Mouse (Mus musculus) kidney, postnatal 10 days (tissue): ENCODE data around the gene Lpxn.

Source experiments
- DNase-seq: peaks from one replicate; pipeline ENCODE4 v3.0.0; 2021; ENCODE audit warnings: mixed read lengths

The Lpxn gene

GRCm38 (mm10) chr19:12805730-12806129 lies 9.7 kb downstream of the Lpxn start:
- no peak for DNase-seq

DNA sequence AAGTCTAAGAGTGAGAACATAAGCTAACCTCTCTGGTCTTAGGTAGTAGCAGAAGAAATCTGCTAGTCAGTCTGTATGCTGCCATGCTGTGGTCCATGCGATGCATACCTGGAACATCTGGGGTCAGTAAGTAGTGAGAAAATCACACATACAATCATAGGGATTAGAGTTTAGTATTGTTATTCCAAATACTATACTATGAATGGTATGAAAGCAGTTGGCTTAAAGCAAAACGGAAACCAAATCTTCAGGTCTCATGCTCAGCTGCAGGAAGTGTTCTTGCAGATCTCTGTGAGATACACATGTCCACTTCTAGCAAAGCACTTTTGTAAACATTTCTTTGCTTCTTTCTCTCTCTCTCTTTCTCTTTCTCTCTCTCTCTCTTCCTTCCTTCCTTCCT lies 10.2 kb downstream of the Lpxn start:
- DNase-seq: no peak

GRCm38 (mm10) chr19:12812644-12813364 lies 16.8 kb downstream of the Lpxn start:
- DNase-seq: no peak

DNA sequence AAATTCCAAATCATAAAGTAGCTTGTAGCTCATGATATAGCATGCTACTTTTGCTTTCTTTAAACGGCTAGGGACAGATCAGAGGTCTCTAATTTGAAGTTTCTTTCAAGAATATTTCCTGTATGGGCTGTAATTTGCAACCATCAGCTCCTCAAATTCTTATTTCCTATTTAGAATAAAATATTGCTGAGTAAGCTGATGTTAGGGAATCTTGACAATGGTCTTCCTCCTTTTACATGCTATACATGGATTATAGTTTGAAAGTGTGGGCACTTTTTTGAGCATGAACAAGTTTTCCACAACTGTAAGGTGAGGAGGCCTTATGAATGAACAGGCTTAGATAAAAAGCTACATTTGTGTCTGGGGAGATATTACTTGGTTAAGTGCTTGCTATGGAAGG lies 17.9 kb downstream of the Lpxn start:
- no peak for DNase-seq

DNA sequence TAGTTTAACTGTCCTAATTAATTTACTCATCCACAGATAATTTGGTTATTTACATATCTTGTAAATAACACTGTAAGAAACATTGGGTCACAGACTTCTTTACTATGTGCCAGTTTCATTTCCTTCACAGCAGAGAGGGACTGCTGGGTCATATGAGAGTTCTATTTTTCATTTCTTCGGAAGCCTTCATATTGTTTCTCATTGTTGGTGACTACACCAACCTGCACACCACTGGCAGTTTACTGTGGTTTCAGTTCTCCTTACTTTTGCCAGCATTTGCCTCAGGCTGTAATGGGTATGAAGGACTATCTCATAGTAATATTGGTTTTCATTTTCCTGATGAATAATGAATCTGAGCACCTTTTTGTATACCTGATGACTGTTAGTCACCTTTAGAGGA lies 22.5 kb downstream of the Lpxn start:
- DNase-seq: no peak

- peak; percentile 43 for DNase-seq
These were observed 24.4 kb downstream of the Lpxn start for GRCm38 (mm10) chr19:12820383-12820782.

DNA sequence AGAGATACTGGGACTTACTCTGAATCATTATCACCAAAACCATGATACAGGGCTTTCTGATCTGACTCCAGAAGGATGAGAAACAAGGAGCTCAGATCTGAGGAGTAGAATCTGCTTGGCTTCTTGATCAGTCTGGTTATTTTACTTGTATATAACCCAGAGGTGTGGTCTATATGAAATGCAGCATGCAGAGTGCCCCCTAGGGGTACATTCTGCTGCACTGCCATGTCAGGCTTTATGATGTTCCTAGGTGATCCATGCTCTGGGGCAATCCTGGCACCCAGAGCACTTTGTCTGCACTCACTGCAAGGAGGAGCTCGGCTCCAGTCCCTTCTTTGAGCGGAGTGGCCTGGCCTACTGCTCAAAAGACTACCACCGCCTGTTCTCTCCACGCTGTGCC lies 28.6 kb downstream of the Lpxn start:
- peak; percentile 13 for DNase-seq

- no peak for DNase-seq
These were observed 34.9 kb downstream of the Lpxn start for GRCm38 (mm10) chr19:12830823-12831430.

- no peak for DNase-seq
These were observed 35.6 kb downstream of the Lpxn start for GRCm38 (mm10) chr19:12831559-12831958.

GRCm38 (mm10) chr19:12833625-12834024 lies 37.6 kb downstream of the Lpxn start:
- no peak for DNase-seq

DNA sequence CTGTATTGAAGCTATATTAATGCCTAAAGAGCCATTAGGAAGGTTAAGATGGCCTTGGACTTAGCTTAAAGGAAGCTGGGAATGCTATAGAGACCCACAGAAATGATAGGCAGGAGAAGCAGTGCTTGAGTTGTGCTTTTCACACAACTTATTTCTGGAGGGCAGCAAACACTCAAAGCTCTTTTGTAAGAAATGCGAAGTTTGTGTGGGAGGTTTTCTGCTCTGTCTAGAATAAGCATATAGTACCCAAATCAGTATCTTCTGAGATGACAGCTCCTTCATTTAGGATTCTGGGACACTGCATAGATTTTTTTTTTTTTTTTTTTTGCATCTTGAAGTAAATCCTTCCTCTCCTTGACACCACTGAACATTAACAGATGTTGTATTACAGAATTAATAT lies 42.5 kb downstream of the Lpxn start:
- DNase-seq: no peak

DNA sequence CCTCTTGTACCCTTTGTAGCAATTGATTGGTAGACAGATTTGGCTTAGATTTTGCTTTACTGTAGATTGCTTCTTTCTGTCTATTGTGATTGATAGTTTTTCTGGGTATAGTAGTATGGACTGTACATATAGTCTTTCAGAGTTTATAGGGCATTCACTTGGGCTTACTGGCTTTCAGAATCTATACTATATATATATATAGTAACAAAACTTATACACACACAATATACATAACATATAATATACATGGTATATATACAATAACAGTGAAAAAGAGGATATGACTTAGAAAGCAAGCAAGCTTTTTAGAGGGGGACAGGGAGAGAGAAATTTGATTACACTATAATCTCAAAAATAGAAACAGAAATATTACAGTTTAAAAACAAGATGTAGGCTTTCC lies 50.4 kb downstream of the Lpxn start, which contains the start of gene Gm5244:
Gm5244 (plus strand) TSS at position 301 of the 400 bp plus-strand sequence.
- no peak for DNase-seq

DNA sequence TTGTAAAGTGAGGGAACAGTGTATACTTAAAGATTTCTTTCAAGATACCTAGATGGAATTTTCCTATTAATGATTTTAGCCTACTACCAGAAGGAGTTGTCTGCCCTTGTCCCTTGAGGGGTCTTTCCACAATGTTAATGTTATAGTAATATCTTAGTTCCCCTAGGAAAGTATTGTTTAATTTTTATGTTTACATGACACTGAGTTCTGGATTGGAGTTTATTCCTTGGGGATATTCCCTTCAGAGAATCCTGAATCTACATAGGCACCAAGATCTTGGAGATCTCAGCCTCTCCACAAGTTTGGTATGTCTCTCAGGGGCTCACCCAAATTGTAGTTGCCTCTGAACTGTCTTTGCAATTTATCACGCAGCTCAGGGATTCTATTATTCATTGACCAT lies 61.0 kb downstream of the Lpxn start, which contains the start of gene Olfr1444:
Olfr1444 (plus strand) TSS at position 301 of the 400 bp plus-strand sequence.
- no peak for DNase-seq
